Mouse (Mus musculus) C2C12 (cell line): ENCODE measurements at regions not wholly inside any gene's neighbourhood (a gene's known extent, or its start where the extent isn't known, plus 50 kb on each side); places are given as distances from the start of the nearest gene placed in this dataset.

Experiments
- CTCF ChIP-seq: IDR thresholded peaks from one replicate; pipeline ENCODE4 v1.5.1; 2011; ENCODE audit not compliant: control insufficient read depth, insufficient read depth, insufficient read length
- MAX ChIP-seq: IDR thresholded peaks from one replicate; pipeline ENCODE4 v1.6.1; 2011; ENCODE audit warnings: mild to moderate bottlenecking, control low read depth
- MYOD1 ChIP-seq: IDR thresholded peaks from one replicate; pipeline ENCODE4 v1.6.1; 2011; ENCODE audit warnings: low read depth; ENCODE audit not compliant: control insufficient read depth, insufficient read length
- MYOG ChIP-seq: IDR thresholded peaks from one replicate; pipeline ENCODE4 v1.6.1; 2011; ENCODE audit not compliant: control insufficient read depth, insufficient read length; ENCODE audit errors: extremely low read depth

GRCm38 (mm10) chr17:88350986-88351385 lies 89.5 kb upstream of the Foxn2 start:
- TF ChIP-seq CTCF (no peak), MAX (no peak), MYOG (no peak), MYOD1 (no peak)
